Mouse (Mus musculus) intestine, embryonic 15.5 days (tissue): ENCODE measurements around the gene Osmr. TPM values are rescaled to one million over a fixed set of nuclear protein-coding genes. Genes with fewer than 3 reads are reported as not detected.

Experiments used
- polyA plus RNA-seq: library from polyadenylated mRNA; unstranded; fragments of >200 nt; fragmentation: Nextera tagmentation; extraction: Ambion mirVana; gene quantifications from 2 replicates; pipeline ENCODE4 v1.2.1, GENCODE M21; 2015

Gene Osmr
- polyA plus RNA-seq, 1 experiment from 2014 or later, result 1.6 TPM

Other genes with a start within 250 kb of the Osmr start
- gene Rictor, start 166.6 kb downstream of the Osmr start, polyA plus RNA-seq, result 32.6 and 36.9 TPM in 2 replicates
- gene Lifr, start 215.6 kb upstream of the Osmr start, polyA plus RNA-seq, result 16.4 and 17.4 TPM in 2 replicates